Mouse (Mus musculus): ENCODE data around the gene Mtf1. TPM values are rescaled to one million over a fixed set of nuclear protein-coding genes. Genes with fewer than 3 reads are reported as not detected.

The Mtf1 gene
- polyA plus RNA-seq, 1 experiment from 2014 or later: 12.4 TPM

DNA sequence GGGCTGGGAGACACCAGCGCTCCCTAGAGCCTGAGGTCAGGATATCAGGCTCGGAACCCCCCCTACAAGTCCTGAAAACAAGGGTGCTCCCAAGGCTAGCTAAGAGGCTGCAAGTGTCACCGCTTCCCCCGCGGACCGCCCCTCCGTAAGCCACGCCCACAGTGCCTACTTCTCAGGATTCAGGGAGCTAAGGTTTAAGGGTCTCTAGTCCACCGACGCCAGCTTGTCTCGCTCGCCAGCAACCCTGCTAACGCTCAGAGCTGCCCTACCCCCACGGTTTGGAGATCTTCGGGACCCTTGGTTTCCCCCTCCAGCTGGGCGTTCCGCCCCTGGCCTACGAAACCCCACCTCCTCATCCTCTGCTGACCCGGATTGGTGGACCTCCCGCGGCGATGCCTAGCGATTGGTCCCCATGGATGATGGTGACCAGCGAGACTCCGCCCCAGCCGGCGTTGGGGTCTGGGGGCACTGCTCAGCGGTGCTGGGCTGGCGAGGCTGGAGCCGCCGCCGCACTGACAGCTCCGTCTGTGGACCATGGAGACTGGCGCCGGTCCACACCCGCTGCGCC is 79.5 kb downstream of the Mtf1 start:
- ATAC-seq (ENCODE audit: low FRiP score): peak; percentile 98
- peaks cover 65% of the 10 kb centered on the region for H3K27me3 ChIP-seq
- WGBS: under 1% methylated on average over 37 of the region's 37 CpGs
- peak overlapping the region; percentile 57 for H3K9ac ChIP-seq
- no peaks in the 10 kb centered on the region for H3K36me3 ChIP-seq
- peak overlapping the region; percentile 64 for H3K4me2 ChIP-seq (replicated peaks)
- H3K27ac ChIP-seq: peak overlapping the region; percentile 77
- peak overlapping the region; percentile 50 for H3K4me3 ChIP-seq
- H3K4me1 ChIP-seq: peaks cover 28% of the 10 kb centered on the region
- H3K9me3 ChIP-seq (replicated peaks): 0 out of 2 replicates have a peak, but pooled peaks cover 6% of the 10 kb centered on the region

DNA sequence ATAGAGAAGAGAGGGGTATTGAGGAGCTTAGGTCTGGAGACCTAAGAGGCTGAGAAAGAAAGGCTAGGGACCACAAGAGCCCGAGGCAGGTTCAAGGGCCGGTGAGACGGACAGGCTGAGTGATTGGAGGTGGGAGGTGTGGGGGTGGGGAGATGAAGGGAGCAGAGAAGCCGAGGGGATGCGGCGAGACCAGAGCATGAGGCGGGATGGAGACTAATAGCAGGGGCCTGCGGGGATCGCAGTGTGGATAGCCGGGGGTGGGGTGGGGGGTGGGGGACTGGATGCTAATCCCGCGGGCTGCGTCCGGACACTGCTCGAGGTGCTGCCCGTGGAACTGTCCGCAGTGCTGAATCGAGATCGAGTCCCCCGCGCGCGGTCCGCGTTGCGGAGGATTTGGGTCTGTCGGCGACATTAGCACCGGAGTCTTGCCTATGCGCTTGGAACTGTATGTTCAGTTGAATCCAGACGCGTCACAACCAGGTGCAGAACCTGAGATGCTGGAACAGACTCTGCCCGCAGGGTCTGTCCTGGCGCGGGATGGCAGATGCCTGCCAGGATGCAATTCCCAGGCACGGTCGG is 80.3 kb downstream of the Mtf1 start:
- H3K27me3 ChIP-seq: peaks cover 70% of the 10 kb centered on the region
- peak overlapping the region; percentile 57 for H3K9ac ChIP-seq
- 0 out of 2 replicates have a peak, but pooled peaks cover 6% of the 10 kb centered on the region for H3K9me3 ChIP-seq (replicated peaks)
- H3K27ac ChIP-seq: peak overlapping the region; percentile 58
- peaks cover 28% of the 10 kb centered on the region for H3K4me1 ChIP-seq
- 1% methylated on average over 37 of the region's 37 CpGs for WGBS
- ATAC-seq (ENCODE audit: low FRiP score): peak; percentile 26
- H3K4me2 ChIP-seq (replicated peaks): peak overlapping the region; percentile 64
- H3K36me3 ChIP-seq: no peaks in the 10 kb centered on the region
- peak overlapping the region; percentile 50 for H3K4me3 ChIP-seq

DNA sequence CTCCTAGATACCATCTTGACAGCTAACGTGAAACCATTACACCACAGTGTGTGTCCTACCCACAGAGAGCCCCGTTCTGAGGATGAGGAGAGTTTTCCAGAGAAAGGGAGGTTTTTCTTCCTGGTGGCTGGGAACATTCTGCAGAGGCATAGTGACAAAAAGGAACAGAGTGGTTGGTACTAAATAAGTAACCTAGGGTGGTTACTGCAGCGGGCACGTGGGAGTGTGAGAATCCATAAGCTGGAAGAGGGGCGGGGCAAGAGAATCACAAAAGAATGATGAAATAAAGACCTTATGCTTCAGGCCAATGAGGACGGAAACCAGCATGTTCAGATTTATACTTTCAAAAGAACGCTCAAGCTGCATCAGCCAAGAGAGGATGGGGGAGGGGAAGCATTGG is 86.8 kb downstream of the Mtf1 start:
- Histone ChIP-seq H3K27me3 (peaks cover 76% of the 10 kb centered on the region), H3K4me2 (replicated peaks) (no peak overlapping the region), H3K9me3 (replicated peaks) (no peaks in the 10 kb centered on the region), H3K27ac (no peak overlapping the region), H3K4me3 (no peak overlapping the region), H3K4me1 (peaks cover 4% of the 10 kb centered on the region), H3K9ac (no peak overlapping the region), H3K36me3 (no peaks in the 10 kb centered on the region)
- WGBS: 66% methylated on average over 7 of the region's 7 CpGs
- ATAC-seq (ENCODE audit: low FRiP score): no peak

DNA sequence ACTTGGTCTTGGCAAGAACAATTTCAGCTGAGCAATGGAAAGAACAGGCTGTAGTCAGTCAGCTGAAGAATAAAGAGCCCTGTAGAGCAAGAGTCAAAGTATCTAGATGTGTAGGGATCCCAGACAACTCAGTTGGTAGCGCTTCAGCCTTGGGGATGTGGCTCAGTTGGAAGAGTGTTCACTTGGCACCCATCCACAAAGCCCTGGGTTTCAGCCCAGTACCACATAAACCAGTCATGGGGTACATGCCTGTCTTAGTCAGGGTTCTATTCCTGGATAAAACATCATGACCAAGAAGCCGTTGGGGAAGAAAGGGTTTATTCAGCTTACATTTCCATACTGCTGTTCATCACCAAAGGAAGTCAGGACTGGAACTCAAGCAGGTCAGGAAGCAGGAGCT is 88.0 kb downstream of the Mtf1 start:
- 89% methylated on average over 2 of the region's 2 CpGs for WGBS
- H3K27ac ChIP-seq: no peak overlapping the region
- peaks cover 80% of the 10 kb centered on the region for H3K27me3 ChIP-seq

DNA sequence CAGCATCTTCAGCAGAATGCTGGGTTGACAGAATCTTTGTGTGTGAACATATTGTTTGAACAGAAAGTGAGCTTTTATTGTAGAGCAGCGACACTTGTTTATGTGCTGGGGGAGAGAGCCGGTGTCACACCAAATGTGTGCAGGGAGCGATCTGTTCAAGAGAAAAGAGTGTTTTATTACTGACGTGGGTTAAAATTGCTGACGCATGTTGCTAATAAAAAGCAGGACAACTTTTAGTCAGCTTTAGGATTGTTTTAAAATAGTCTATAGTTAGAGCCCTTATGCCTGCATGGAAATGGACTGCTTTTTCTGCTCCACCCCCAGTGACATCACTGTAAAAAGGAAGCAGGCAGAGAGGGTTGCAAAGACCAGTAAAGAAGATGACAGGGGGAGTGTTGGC is 88.9 kb downstream of the Mtf1 start:
- Histone ChIP-seq H3K36me3 (no peaks in the 10 kb centered on the region), H3K4me2 (replicated peaks) (no peak overlapping the region), H3K4me1 (peaks cover 20% of the 10 kb centered on the region), H3K27ac (no peak overlapping the region), H3K27me3 (peaks cover 82% of the 10 kb centered on the region), H3K9me3 (replicated peaks) (no peaks in the 10 kb centered on the region), H3K4me3 (no peak overlapping the region), H3K9ac (no peak overlapping the region)
- no peak for ATAC-seq (ENCODE audit: low FRiP score)
- 82% methylated on average over 5 of the region's 5 CpGs for WGBS

More for the DNA sequence above, 88.0 kb downstream of the Mtf1 start:
- ATAC-seq (ENCODE audit: low FRiP score): no peak
- H3K4me3 ChIP-seq: no peak overlapping the region
- H3K36me3 ChIP-seq: no peaks in the 10 kb centered on the region
- H3K4me1 ChIP-seq: peaks cover 16% of the 10 kb centered on the region
- H3K9ac ChIP-seq: no peak overlapping the region
- no peaks in the 10 kb centered on the region for H3K9me3 ChIP-seq (replicated peaks)
- H3K4me2 ChIP-seq (replicated peaks): no peak overlapping the region

DNA sequence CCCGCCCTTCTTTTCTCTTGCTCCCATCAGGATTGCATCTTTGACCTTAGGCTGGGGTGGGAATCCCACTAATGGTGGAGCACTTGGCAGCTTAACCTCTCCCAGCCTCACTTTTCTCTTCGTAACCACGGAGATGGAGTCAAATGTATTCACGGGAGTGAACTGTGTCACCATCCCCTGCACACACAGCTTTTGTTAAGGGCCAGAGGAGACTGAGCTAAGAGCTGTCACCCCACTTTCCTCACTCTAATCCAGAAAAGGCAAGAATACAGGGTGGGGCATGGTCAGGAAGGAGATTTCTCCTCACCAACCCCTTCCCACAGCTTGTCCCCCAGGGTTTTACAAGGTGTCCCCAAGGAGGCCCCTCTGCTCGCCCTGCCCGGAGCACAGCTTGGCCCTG is 91.9 kb downstream of the Mtf1 start:
- peak; percentile 51 for ATAC-seq (ENCODE audit: low FRiP score)
- Histone ChIP-seq H3K27me3 (peaks cover 75% of the 10 kb centered on the region), H3K9me3 (replicated peaks) (no peaks in the 10 kb centered on the region), H3K4me2 (replicated peaks) (peak overlapping the region; percentile 84; the same call in 1 of the 2 replicates), H3K4me1 (peaks cover 30% of the 10 kb centered on the region), H3K36me3 (no peaks in the 10 kb centered on the region), H3K27ac (no peak overlapping the region), H3K4me3 (peak overlapping the region; percentile 50; the same call in 1 of the 2 replicates), H3K9ac (no peak overlapping the region)
- WGBS: 26% methylated on average over 6 of the region's 6 CpGs

DNA sequence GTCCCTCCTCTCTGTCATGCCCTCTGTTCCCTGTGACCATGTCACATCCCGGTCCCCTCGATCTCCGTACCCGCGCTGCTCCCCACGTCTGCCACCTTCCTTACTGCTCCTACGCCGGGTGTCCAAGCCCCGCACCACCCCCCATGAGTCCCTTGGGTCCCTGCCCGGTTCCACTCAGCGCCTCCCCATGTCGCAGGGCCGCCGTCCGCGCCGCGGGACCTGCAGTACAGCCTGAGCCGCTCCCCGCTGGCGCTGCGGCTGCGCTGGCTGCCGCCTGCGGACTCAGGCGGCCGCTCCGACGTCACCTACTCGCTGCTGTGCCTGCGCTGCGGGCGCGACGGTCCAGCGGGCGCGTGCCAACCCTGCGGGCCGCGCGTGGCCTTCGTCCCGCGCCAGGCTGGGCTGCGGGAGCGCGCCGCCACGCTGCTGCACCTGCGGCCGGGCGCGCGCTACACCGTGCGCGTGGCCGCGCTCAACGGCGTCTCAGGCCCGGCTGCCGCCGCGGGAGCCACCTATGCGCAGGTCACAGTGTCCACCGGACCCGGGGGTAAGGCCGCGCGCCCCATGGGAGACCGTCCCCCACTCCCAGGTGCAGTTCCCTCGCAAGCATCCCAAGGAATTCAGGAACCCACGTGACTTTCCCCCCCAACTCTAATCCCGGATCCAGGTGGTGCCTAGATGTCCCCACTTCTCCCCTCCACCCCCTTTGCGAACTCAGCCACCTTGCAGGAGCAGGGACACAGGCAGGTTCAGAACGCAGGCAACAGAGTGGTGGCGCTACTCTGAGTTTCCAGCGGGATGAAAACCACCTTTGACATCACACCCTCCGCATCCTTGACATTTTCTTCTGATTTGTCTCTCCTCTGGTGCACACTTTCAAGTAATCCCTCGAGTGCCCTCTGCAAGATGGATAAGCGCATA is 92.9 kb downstream of the Mtf1 start:
- no peaks in the 10 kb centered on the region for H3K36me3 ChIP-seq
- peak overlapping the region; percentile 84 for H3K4me2 ChIP-seq (replicated peaks)
- H3K27ac ChIP-seq: no peak overlapping the region
- peak overlapping the region; percentile 54 for H3K9ac ChIP-seq
- H3K4me1 ChIP-seq: peaks cover 39% of the 10 kb centered on the region
- ATAC-seq (ENCODE audit: low FRiP score): peak; percentile 62
- H3K27me3 ChIP-seq: peaks cover 75% of the 10 kb centered on the region
- WGBS: 1% methylated on average over 78 of the region's 83 CpGs
- H3K9me3 ChIP-seq (replicated peaks): no peaks in the 10 kb centered on the region
- peak overlapping the region; percentile 50 for H3K4me3 ChIP-seq

DNA sequence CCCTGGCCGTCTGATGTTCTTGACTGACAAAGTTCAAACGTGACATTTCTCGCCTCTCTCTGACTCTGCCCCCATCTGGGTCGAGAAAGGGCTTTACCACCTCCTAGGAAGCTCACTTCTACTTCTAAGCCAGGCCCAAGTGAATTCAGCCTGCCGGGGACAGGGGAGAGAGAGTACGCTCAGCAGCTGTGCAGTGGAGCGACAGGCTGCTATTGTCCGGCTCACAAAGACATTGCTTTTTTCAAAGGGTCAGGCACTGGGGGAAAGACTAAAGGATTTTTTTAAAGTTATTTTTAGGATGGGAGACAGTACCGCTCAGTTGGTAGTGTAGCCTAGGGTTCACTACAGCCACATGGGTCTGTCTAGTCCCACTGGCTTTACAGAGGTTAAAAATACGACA is 96.5 kb downstream of the Mtf1 start:
- H3K27me3 ChIP-seq: peaks cover 44% of the 10 kb centered on the region
- H3K9me3 ChIP-seq (replicated peaks): no peaks in the 10 kb centered on the region
- 24% methylated on average over 10 of the region's 10 CpGs for WGBS
- H3K4me2 ChIP-seq (replicated peaks): no peak overlapping the region
- no peak overlapping the region for H3K9ac ChIP-seq
- H3K4me1 ChIP-seq: peaks cover 46% of the 10 kb centered on the region
- no peaks in the 10 kb centered on the region for H3K36me3 ChIP-seq
- ATAC-seq (ENCODE audit: low FRiP score): no peak
- H3K27ac ChIP-seq: 0 out of 2 replicates have a peak overlapping the region, but pooled peaks have one; percentile 1
- H3K4me3 ChIP-seq: no peak overlapping the region

Other genes with a start within 250 kb of the Mtf1 start
- gene 3100002H09Rik, start 191.3 kb upstream of the Mtf1 start, polyA plus RNA-seq (2016; fragmentation: Nextera tagmentation; extraction: Ambion mirVana): 0.75 and 1.0 TPM in 2 replicates
- gene Pou3f1, start 145.3 kb upstream of the Mtf1 start, polyA plus RNA-seq (2016; fragmentation: Nextera tagmentation; extraction: Ambion mirVana): 24.2 and 24.4 TPM in 2 replicates
- gene Utp11, start 108.5 kb upstream of the Mtf1 start, polyA plus RNA-seq (2016; fragmentation: Nextera tagmentation; extraction: Ambion mirVana): 60.7 and 68.8 TPM in 2 replicates
- gene Fhl3, start 101.4 kb upstream of the Mtf1 start, polyA plus RNA-seq (2016; fragmentation: Nextera tagmentation; extraction: Ambion mirVana): 3.3 and 6.8 TPM in 2 replicates
- 157 and 164 TPM in 2 replicates for gene Sf3a3, start 87.3 kb upstream of the Mtf1 start, polyA plus RNA-seq (2016; fragmentation: Nextera tagmentation; extraction: Ambion mirVana)
- 23.7 and 25.8 TPM in 2 replicates for gene Inpp5b, start 60.3 kb upstream of the Mtf1 start, polyA plus RNA-seq (2016; fragmentation: Nextera tagmentation; extraction: Ambion mirVana)
- gene Yrdc, start 48.6 kb downstream of the Mtf1 start, polyA plus RNA-seq (2016; fragmentation: Nextera tagmentation; extraction: Ambion mirVana): 44.4 and 48.5 TPM in 2 replicates
- gene 1110065P20Rik, start 49.1 kb downstream of the Mtf1 start, polyA plus RNA-seq (2016; fragmentation: Nextera tagmentation; extraction: Ambion mirVana): 77.6 and 84.0 TPM in 2 replicates
- gene Maneal, start 60.1 kb downstream of the Mtf1 start, polyA plus RNA-seq (2016; fragmentation: Nextera tagmentation; extraction: Ambion mirVana): 4.4 and 7.3 TPM in 2 replicates
- gene Epha10, start 78.8 kb downstream of the Mtf1 start, polyA plus RNA-seq (2016; fragmentation: Nextera tagmentation; extraction: Ambion mirVana): 6.8 and 7.5 TPM in 2 replicates
- 16.7 and 18.1 TPM in 2 replicates for gene 9930104L06Rik, start 134.9 kb downstream of the Mtf1 start, polyA plus RNA-seq (2016; fragmentation: Nextera tagmentation; extraction: Ambion mirVana)
- gene Cdca8, start 137.2 kb downstream of the Mtf1 start, polyA plus RNA-seq (2016; fragmentation: Nextera tagmentation; extraction: Ambion mirVana): 130 and 135 TPM in 2 replicates
- gene Rspo1, start 184.3 kb downstream of the Mtf1 start, polyA plus RNA-seq (2016; fragmentation: Nextera tagmentation; extraction: Ambion mirVana): 7.0 and 9.1 TPM in 2 replicates
- 94.9 and 96.6 TPM in 2 replicates for gene Gnl2, start 214.5 kb downstream of the Mtf1 start, polyA plus RNA-seq (2016; fragmentation: Nextera tagmentation; extraction: Ambion mirVana)

Measured in hindbrain, embryonic 12.5 days (tissue).